Mouse (Mus musculus) midbrain, embryonic 16.5 days (tissue): Measurements from ENCODE around the gene Cylc1. TPM values are rescaled to one million over a fixed set of nuclear protein-coding genes. Genes with fewer than 3 reads are reported as not detected.

Experiments used
- ATAC-seq: fragments of 200-750 bp; cut with Nextera tagmentation; 2 replicates; pipeline ENCODE4 v1.8.0; 2017; ENCODE audit warnings: moderate TSS enrichment
- H3K27ac ChIP-seq: fragments of 300-500 bp; sonication (generic); 2 replicates; pipeline ENCODE4 v1.5.1; 2014; ENCODE audit warnings: mild to moderate bottlenecking, low read length, mixed read lengths
- H3K27me3 ChIP-seq: fragments of 300-500 bp; sonication (generic); 2 replicates; pipeline ENCODE4 v1.6.1; 2014; ENCODE audit warnings: low read depth, low read length, mixed read lengths; ENCODE audit not compliant: control insufficient read depth, insufficient read depth
- H3K36me3 ChIP-seq: fragments of 300-500 bp; sonication (generic); 2 replicates; pipeline ENCODE4 v1.6.1; 2014; ENCODE audit warnings: mild to moderate bottlenecking, low read length, moderate library complexity, mixed read lengths; ENCODE audit not compliant: control insufficient read depth, insufficient read depth
- H3K4me1 ChIP-seq: fragments of 300-500 bp; sonication (generic); 2 replicates; pipeline ENCODE4 v1.6.1; 2014; ENCODE audit warnings: mild to moderate bottlenecking, low read length, mixed read lengths; ENCODE audit not compliant: control insufficient read depth, insufficient read depth
- H3K4me2 ChIP-seq: fragments of 300-500 bp; sonication (generic); 2 replicates; pipeline ENCODE4 v1.6.1; 2014; ENCODE audit warnings: mild to moderate bottlenecking, low read length, mixed read lengths
- H3K4me3 ChIP-seq: fragments of 300-500 bp; sonication (generic); 2 replicates; pipeline ENCODE4 v1.5.1; 2014; ENCODE audit warnings: low read depth, mild to moderate bottlenecking, low read length, moderate library complexity, mixed read lengths
- H3K9ac ChIP-seq: fragments of 300-500 bp; sonication (generic); 2 replicates; pipeline ENCODE4 v1.6.1; 2014; ENCODE audit warnings: low read depth, low read length, mixed read lengths
- H3K9me3 ChIP-seq: fragments of 300-500 bp; sonication (generic); replicated peaks from 2 replicates; pipeline ENCODE4 v1.6.1; 2014; ENCODE audit warnings: mild to moderate bottlenecking, low read length, mixed read lengths; ENCODE audit not compliant: control insufficient read depth, poor library complexity, severe bottlenecking
- WGBS: fragments of 180-500 bp; shearing (Covaris S2); extraction: QIAGEN DNeasy Blood & Tissue Kit; methylation state at CpG from one replicate; pipeline ENCODE4 v1.1.7; 2014; 5-methylcytosine and 5-hydroxymethylcytosine counted together
- polyA plus RNA-seq: library from polyadenylated mRNA; unstranded; fragments of >200 nt; fragmentation: Nextera tagmentation; extraction: Ambion mirVana; gene quantifications from 2 replicates; pipeline ENCODE4 v1.2.1, GENCODE M21; 2015

Gene Cylc1
- polyA plus RNA-seq: not detected in 2 replicates

DNA sequence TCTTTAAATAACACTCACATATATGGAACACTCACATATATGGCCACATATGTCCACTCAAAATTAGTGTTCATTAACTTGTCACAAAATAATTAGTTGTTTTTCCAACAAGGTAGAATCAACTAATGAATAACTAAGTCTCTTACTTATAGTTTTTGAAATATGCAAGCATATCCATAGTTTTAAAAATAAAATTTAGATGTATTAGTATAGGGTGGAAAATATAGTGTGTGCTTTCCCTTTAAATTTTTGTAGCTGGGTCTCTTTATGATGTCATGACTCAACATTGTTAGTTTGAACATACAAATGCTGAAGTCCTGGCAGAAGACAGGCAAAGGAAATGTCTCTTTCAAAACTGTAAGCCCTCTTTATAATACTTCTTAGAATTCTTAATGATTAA, at the start of gene Cylc1:
Gene Cylc1 (plus strand): TSS at position 301 of the 400 bp plus-strand sequence.
- H3K27me3 ChIP-seq: no peaks in the 10 kb centered on the region
- no peak for ATAC-seq
- no peaks in the 10 kb centered on the region for H3K4me1 ChIP-seq
- H3K4me3 ChIP-seq: no peak within 1 kb of the TSS
- no peaks in the 10 kb centered on the region for H3K36me3 ChIP-seq
- no peak within 1 kb of the TSS for H3K9ac ChIP-seq
- H3K4me2 ChIP-seq: no peak within 1 kb of the TSS
- no peak within 1 kb of the TSS for H3K27ac ChIP-seq
- no peaks in the 10 kb centered on the region for H3K9me3 ChIP-seq

DNA sequence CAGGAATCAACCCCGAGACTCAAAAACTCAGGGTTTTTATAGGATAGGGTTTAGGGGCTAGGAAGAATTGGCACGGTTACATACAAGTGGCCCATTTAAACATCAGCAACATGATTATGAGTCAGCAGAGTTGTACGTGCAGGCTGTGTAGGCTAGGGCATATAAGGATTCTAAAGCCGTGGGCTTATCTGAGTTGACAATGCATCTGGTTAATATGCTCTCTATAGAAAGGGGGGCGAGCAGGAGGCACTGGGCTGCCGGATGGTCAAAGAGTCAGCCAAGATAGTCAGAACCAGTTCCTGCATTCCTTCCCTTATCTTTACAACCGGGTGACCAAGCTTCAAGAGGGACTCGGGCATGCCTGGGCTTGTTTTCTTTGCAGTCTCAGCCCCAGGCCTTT, 31.5 kb upstream of the Cylc1 start:
- Histone ChIP-seq H3K9me3 (no peaks in the 10 kb centered on the region), H3K4me3 (no peak overlapping the region), H3K36me3 (no peaks in the 10 kb centered on the region), H3K27me3 (no peaks in the 10 kb centered on the region), H3K4me2 (no peak overlapping the region), H3K27ac (no peak overlapping the region), H3K4me1 (no peaks in the 10 kb centered on the region), H3K9ac (no peak overlapping the region)
- no peak for ATAC-seq
- 93% methylated on average over 8 of the region's 8 CpGs for WGBS

- Histone ChIP-seq H3K27me3 (no peaks in the 10 kb centered on the region), H3K9ac (no peak within 1 kb of the TSS), H3K4me2 (no peak within 1 kb of the TSS), H3K9me3 (no peaks in the 10 kb centered on the region), H3K27ac (no peak within 1 kb of the TSS), H3K36me3 (no peaks in the 10 kb centered on the region), H3K4me1 (no peaks in the 10 kb centered on the region), H3K4me3 (no peak within 1 kb of the TSS)
- 86% methylated on average over 3 of the region's 3 CpGs for WGBS
- ATAC-seq: no peak
Measured at GRCm38 (mm10) chrX:111168040-111168439, 57.8 kb downstream of the Cylc1 start, which contains the start of gene Gm10112. TSS of gene Gm10112 (plus strand) at chrX:111168340.

Other genes starting within 250 kb of the Cylc1 start
- not detected in 2 replicates for gene Gm10112, start 57.9 kb downstream of the Cylc1 start, polyA plus RNA-seq